Mouse (Mus musculus) cerebral cortex, adult 2 months (tissue): ENCODE results near the gene Slc22a14.

ENCODE experiments used
- WGBS: fragments of 180-500 bp; shearing (Covaris S2); methylation state at CpG from one replicate; pipeline ENCODE4 v1.1.7; 2018; 5-methylcytosine and 5-hydroxymethylcytosine counted together

The Slc22a14 gene

DNA sequence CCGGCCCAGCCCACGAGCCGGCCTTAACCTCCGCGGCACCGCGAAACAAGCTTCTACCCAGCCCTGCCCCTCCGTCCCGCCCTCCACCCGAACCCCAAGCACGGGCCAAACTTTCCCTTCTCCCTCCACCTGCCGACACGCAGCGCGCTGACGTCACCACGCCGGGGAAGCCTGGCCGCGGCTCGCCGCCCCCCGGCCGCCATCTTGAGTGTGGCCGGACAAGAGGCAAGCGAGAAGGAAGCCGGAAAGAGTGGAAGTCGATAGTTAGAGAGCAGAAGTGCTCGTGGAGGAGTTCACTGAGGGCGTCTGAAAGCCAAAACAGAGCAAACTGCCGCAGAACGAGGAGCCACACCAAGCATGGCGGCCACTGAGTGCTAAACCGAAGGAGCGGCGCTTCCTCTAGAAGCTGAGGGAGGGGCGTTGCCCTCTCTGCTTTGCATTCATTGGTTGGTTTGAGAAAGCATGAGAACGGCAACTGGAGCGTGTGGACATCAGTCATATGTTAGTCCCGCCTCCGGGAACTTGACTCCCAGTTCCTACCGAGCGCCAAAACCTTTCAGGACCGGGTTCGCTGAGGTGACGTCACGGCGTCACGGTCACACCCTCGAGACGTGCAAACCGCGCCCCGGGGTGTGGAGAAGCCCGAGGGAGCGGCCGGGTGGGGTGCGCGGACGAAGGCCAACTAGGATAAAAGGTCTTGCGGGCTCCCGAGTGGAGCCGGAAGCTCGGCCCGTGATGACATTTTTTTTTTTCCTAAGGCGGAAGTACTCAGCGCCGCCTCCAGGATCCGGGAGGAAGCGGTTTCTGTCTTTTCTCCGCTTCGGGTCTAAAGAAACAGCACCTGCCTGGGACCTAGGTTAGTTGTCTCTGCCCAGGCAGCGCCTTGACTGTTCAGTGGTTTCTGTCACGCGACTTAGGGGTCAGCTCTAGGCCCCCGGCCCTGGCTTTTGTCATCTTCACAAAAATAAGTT lies 42.8 kb downstream of the Slc22a14 start, which contains the start of gene Oxsr1:
Oxsr1 (minus strand) TSS at position 139 of the 971 bp plus-strand sequence.
- under 1% methylated on average over 76 of the region's 76 CpGs for WGBS

DNA sequence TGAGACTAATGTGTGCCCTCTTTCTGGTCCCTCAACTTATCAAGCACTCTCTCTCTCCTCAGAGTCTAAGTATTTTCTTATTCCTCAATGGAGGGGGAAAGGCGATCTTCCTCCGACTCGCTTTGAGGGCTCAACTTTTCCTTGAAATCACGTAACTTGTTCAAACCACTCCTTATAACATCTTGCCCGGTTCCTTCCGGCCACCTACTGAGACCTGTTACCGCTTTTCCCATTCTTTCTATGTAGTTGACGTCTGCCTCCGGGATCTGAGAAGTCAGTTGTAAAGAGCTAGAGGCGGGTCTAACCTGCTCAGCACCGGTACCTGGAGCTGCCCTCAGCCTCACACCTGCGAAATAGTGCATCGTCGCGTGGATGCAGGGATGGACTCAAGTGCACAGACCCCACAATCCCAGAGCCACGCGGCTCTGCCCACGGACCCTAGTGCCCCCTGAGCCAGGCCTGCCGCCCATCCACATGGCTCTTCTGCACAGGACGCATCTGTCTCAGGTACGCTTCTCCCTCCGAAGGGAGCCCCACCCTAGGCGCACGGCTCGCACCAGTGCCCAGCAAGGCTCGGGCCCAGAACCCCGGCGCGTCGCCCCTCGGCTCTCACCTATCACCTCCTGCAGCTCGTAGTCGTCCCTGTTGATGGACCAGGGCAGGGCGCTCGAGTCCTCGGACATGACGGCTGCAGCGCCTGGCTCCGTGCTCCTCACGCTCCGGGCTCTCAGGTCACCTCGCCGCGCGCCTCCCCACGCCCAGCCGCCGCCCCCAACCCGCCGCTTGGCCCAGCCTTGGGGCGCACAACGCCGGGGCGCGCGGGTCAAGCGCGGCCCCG lies 43.7 kb downstream of the Slc22a14 start:
- WGBS: under 1% methylated on average over 55 of the region's 59 CpGs

DNA sequence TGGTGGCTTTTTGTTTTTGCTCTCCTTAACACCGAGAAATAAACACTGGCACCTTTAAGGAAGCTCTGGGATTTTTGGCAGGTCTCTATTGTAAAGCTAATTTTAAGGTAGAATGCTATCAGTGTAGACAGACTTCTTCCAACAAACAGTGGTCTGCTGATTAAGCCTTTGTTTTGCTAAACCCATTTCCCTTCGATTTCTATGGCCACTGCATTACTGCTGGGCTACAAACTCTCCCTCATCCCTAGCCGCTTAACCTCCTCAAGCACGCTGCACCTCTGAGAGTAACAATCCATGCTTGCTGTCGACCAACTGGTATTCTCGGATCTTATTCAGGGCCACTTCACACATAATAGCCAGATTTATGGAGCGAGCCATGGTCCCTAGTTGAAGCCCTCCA lies 44.4 kb downstream of the Slc22a14 start:
- whole genome bisulfite sequencing: 10% methylated on average over 7 of the region's 7 CpGs

- 86% methylated on average over 7 of the region's 7 CpGs for whole genome bisulfite sequencing
Observed at GRCm38 (mm10) chr9:119320446-119320845, 44.9 kb downstream of the Slc22a14 start.

DNA sequence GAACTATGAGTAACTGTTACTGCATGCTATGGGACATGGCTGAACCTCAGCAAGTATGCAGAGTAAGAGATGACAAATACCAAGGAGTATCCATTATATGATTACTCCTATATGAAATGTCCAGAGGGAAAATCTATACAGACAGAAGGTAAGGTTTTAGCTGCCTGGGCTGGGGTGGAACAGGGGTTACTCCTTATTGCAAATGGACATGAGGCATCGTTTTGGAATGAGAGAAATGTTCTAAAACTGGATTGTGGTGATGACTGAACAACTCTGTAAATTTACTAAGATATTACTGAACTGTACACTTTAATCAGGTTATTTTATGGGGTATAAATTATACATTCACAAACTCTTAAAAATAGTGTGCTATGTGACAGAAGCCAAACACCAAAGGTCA lies 46.5 kb downstream of the Slc22a14 start:
- 80% methylated on average over 1 of the region's 1 CpGs for whole genome bisulfite sequencing

GRCm38 (mm10) chr9:119313096-119313495 lies 52.3 kb downstream of the Slc22a14 start:
- WGBS: 77% methylated on average over 10 of the region's 10 CpGs

- 89% methylated on average over 1 of the region's 1 CpGs for WGBS
Observed at GRCm38 (mm10) chr9:119309067-119309466, 56.3 kb downstream of the Slc22a14 start.

GRCm38 (mm10) chr9:119305863-119306262 lies 59.5 kb downstream of the Slc22a14 start:
- 94% methylated on average over 7 of the region's 7 CpGs for WGBS

GRCm38 (mm10) chr9:119298563-119298962 lies 66.8 kb downstream of the Slc22a14 start:
- 98% methylated on average over 3 of the region's 3 CpGs for WGBS

GRCm38 (mm10) chr9:119297696-119298095 lies 67.7 kb downstream of the Slc22a14 start:
- 85% methylated on average over 6 of the region's 6 CpGs for WGBS

- WGBS: 78% methylated on average over 3 of the region's 3 CpGs
Observed at GRCm38 (mm10) chr9:119290791-119291190, 74.6 kb downstream of the Slc22a14 start.

DNA sequence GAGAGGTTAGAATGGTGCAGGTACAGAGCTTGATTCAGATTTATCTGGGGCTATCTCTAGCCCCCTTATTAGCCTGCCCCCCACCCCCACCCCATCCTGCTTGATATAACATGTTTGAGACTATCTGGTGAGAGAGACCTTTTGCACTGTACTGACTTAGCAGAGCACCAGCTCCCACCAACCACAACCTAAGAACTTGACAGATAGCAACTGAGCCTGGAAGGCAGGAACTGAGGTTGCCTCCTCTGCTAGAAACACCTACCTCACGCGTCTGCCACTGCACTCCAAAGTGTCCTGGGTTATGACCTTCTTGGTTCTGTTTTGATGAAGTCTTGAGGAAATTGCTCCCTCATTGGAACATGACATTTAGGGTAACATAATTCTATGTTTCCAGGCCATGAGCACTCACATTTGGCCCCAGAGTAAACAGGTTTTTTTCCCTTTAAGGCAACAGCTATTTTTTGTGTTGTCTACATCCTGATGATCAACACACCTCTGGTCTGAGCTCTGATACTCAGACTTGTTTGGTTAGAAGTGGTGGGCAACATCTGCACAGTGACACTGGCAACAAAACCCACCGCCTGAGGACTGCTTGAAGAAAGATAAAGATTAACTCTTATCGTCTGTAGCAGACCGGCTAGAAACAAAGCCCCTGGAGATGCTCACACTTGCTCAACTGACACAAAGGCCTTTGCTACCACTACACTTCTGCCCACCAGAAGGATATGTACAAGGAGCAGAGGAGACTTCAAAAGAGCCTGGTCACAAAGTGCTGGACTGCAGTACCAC lies 84.3 kb downstream of the Slc22a14 start:
- WGBS: 91% methylated on average over 5 of the region's 5 CpGs

DNA sequence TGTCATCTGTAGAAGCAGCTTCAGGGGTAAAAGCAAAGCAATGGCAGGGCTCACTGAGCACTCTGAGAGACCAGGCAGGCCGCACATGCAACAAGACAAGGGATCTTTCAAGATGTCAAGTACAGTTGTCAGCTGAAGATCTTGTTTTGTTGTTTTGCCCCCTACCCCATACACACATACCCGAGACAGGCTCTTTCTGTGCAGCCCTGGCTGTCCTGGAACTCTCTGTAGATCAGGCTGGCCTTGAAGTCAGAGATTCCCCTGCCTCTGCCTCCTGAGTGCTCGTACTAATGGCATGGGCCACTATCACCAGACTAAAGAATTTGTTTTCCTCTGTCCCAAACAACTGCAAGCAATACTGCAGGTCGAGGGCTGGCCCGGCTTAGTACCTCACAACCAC lies 87.3 kb downstream of the Slc22a14 start:
- 95% methylated on average over 5 of the region's 5 CpGs for WGBS

GRCm38 (mm10) chr9:119276321-119276720 lies 89.0 kb downstream of the Slc22a14 start:
- WGBS: 56% methylated on average over 7 of the region's 7 CpGs

- 97% methylated on average over 5 of the region's 5 CpGs for WGBS
Observed at GRCm38 (mm10) chr9:119274814-119275213, 90.5 kb downstream of the Slc22a14 start.

- WGBS: 53% methylated on average over 4 of the region's 4 CpGs
Observed at GRCm38 (mm10) chr9:119271496-119271895, 93.9 kb downstream of the Slc22a14 start.

GRCm38 (mm10) chr9:119268588-119269145 lies 96.7 kb downstream of the Slc22a14 start:
- 53% methylated on average over 11 of the region's 11 CpGs for WGBS

- WGBS: 60% methylated on average over 6 of the region's 6 CpGs
Observed at GRCm38 (mm10) chr9:119268120-119268519, 97.2 kb downstream of the Slc22a14 start.

DNA sequence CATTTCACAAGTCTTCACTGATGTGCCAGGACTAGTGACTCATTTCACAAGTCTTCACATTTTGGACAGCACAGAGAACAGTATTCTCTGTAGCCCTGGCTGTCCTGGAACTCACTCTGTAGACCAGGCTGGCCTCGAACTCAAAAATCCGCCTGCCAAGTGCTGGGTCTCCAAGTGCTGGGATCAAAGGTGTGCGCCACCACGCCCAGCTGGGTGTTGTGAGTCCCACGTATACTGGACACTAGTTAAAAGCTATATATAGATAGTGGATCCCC lies 99.3 kb downstream of the Slc22a14 start:
- 89% methylated on average over 5 of the region's 5 CpGs for WGBS

GRCm38 (mm10) chr9:119265373-119266120 lies 99.8 kb downstream of the Slc22a14 start:
- 29% methylated on average over 1 of the region's 1 CpGs for WGBS

DNA sequence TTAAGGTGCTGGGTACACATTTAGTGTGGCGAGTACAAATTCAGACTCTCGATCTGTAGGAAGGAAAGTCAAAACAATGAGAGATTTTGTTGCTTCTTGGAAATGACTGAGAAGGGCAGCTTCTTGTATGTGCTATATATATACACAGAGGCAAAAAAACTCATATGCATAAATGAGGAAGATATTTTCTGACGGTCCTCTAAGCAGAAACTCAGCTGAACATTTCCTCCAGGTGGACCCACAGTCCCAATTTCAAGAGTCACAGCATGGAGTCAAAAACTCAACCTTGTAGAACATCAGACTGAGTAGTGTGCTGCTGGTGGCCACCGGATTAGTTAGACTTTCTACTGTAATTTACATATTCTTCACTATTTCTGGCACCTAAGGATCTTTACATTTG lies 102.3 kb downstream of the Slc22a14 start:
- WGBS: 55% methylated on average over 4 of the region's 4 CpGs
